Mouse (Mus musculus) heart, postnatal 25 days (tissue): ENCODE measurements around the gene Arrdc5. TPM values are rescaled to one million over a fixed set of nuclear protein-coding genes. Genes with fewer than 3 reads are reported as not detected.

Source experiments
- DNase-seq: peaks from one replicate; pipeline ENCODE4 v3.0.0; 2022; ENCODE audit warnings: low spot score
- intact Hi-C: fragments of 180-260 bp; cut with DNase I; formaldehyde crosslinking; loops from one replicate; pipeline ENCODE4 v1.15.1; 2025
- total RNA-seq, 2 experiments: library from RNA; stranded (reverse); gene quantifications; 2 replicates each; pipeline ENCODE4 v1.2.3; 2021

Arrdc5 gene
- not detected for total RNA-seq

DNA sequence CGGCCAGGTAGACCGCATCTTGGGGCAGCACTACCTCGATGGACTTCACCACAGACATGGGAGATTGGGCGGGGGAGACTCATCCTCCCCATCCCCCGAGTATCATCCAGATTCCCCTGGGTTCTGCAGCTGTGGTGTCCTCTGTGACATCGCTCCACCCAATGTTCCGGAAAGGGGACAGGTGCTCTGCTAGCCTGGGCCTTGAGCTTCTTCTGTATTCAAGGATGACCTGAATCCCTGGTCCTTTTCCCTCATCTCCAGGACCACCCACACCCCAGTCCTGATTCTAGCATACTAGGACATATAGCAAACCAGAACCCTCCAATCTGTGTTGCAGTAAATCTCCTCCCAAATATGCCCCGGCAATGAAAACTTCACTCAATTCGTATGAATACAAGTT, at the start of gene Arrdc5:
Arrdc5 (minus strand) TSS at position 101 of the 400 bp plus-strand sequence.
- intact Hi-C loops = no loop called here

DNA sequence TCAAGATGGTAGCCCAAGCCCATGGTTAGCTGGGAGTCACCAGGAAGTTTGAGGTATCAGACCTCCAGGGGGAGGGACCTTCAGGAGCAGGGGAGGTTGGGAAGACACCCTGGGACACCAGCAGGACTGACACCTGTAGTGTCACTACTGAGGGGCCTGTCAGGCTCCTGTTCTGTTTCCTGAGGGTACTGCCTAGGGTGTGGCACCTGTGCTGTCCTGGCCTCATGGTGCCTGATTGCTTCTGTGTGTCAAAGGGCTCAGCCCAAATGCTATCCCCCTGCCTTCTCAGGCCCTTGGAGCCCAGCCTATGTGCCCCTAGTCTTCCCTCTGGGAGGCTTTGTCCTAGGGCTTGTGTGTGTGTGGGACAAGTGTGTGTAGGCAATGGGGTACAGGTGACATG, 48.5 kb upstream of the Arrdc5 start:
- intact Hi-C loops = no loop called here
- no peak for DNase-seq

More for the DNA sequence above, at the start of gene Arrdc5:
- no peak for DNase-seq

DNA sequence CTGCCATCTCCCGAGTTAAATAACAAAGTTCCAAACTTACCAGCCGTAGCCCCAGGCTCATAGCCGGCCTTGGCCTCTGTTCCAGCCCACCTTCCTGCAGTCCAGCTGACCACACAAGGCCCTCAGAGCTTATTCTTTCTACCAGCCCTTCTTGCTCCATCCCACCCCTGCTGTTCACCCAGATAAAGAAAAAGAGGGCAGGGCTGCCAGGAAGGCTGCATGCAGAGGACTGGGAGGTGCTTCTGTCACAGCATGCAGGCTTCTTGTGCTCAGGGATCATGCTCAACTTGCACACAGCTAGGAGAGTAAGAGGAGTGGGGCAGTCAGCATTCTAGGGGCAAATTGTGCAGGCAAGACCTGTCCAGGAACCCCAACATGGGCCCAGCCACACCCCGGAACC, 48.0 kb upstream of the Arrdc5 start:
- no peak for DNase-seq
- intact Hi-C loops = no loop called here

DNA sequence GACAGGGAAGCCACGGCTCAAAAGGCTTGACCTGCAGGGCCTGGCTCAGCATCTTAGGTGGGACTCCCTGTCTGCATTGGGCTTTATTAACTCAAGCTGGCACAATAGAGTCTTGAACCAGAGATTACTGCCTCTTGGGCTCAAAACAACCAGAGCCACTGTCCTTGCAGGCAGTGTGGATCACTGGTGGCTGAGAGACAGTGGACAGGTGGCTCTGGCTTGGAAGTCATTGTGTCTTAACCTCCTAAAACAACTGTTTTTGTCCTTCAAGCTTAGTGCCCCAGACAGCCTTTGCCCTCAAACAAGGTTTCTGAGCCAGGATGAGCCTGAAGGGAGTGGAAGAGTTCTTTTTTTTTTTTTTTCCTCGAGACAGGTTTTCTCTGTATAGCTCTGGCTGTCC, 45.3 kb upstream of the Arrdc5 start:
- intact Hi-C loops = no loop called here
- no peak for DNase-seq

DNA sequence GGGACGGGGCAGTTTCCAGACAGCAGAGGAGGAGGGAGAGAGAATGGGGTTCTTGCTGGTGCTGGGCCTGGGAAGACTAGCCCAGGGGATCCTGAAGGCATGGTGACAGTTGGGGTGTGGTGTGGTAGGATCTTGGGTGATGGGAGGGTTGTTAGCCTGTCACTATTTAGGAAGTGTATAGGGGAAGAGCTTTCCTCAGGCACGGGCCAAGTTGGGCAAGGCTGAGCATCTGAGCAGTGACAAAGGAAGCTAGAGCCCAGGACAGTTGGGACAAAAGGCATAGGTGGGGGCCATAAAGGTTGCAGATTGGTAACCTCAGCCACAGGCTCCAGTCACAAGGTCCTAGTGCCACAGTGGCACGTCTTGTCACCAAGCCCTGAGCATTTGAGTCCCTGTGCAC, 43.4 kb upstream of the Arrdc5 start:
- intact Hi-C loops = no loop called here
- DNase-seq = no peak

DNA sequence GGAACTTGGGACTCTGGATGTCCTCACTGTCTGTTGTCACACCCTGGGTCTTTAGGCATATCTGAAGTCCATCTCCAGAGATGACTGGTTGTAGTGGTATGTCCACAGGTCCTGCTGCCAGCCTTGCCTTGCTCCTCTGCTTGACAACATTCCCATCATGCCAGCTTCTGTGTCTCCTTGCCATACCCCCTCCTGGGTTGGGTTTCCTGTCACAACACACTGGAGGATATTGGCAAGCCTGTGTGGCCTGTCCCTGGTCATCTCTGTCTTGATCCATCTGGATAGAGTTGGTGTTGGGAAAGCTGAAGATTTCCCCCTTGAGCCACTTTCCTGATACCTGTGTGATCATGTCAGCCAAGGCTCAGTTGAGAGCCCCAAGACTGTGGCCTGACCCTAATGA, 40.6 kb upstream of the Arrdc5 start:
- intact Hi-C loops = no loop called here
- no peak for DNase-seq

DNA sequence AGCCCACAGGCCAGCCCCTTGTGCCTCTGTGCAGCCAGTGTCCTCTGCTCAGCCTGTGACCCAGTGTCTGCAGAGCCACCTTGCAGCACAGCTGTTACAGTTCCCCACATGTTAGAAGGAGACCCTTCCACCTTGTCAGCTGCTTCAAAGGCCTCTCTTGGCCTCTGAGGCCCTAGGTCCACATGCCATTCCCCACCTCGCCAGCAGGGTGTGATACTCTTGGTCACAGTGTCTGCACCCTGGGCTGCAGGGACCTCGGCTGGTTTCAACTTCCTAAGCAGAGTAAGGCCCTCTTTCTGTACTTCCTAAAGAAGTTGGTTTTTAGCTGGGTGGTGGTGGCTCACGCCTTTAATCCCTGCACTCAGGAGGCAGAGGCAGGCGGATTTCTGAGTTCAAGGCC, 38.8 kb upstream of the Arrdc5 start:
- no peak for DNase-seq
- intact Hi-C loops = no loop called here

DNA sequence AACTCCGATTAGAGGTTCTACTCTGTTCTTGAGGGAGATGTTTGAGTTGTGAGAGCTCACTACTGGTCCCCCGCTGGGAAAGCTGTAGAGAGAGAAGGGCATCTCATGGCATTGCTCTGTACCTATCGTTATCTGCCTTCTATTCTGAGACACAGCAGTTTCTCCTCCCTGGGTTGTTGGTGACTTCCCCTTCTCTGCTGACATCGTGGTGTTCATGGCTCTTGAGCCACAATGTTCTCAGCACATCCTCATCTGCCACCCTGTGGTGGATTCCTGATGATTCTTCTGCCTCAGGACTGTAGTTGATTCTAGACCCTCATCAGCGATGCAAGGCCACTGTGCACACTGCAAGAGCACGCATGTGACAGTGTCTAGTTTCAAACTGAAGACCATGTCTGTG, 37.7 kb upstream of the Arrdc5 start:
- no peak for DNase-seq
- intact Hi-C loops = no loop called here

DNA sequence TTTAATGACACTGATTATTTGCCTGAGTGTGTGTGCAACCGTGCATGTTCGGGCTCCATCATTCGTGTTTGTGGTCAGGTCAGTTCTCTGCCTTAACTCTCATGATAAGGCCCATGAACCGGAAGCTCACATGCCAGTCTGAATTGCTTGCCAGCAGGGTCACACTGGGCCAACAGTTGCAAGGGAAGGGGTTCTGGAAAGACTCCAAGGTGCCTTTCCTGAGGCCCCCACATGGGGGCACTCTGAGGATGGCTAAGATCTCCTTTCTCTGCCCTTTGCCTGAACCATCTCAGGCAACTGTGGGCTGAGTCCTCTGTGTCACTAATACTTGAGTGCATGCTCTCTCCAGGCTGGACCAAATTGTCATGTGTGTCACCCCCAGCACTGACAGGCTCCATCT, 37.1 kb upstream of the Arrdc5 start:
- intact Hi-C loops = no loop called here
- peak; percentile 26 for DNase-seq

DNA sequence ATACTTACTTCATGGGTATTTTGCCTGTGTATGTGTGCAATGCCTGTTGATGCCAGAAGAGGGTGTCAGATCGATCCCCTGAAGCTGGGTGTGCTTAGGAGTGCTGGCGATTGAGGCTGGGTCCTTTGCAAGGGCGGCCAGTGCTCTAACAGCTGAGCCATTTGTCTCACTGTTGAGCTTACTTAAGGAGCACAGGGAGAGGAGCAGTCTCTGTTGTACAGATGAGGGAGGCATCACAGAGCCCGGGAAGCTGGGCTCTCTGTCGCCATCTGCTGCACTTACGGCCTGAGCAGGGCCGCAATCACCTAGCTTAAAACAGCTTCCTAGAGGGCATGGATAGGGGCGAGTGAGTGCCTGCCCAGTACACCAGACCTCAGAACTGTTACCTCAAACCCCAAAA, 32.9 kb upstream of the Arrdc5 start:
- DNase-seq = no peak
- intact Hi-C loops = no loop called here

DNA sequence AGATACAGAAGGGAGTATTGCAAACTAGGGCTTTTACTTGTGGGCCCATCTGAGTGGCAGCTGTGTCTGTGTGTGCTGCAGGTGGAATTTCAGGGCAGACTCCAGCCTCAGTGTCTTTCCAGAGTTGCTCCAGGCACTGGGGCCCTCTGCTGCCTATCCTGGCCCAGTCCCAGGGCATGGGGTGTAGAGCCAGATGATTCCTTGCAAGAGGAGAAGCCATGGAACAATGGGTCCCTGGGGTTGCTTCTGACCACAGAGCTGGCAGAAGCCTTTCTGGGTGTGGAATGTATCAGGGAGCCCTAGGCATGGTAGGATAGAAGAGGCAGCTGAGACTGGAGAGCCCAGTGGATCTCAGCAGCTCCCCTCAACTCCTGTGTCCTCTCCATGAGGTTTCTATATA, 31.2 kb upstream of the Arrdc5 start:
- intact Hi-C loops = no loop called here
- peak; percentile 24 for DNase-seq

DNA sequence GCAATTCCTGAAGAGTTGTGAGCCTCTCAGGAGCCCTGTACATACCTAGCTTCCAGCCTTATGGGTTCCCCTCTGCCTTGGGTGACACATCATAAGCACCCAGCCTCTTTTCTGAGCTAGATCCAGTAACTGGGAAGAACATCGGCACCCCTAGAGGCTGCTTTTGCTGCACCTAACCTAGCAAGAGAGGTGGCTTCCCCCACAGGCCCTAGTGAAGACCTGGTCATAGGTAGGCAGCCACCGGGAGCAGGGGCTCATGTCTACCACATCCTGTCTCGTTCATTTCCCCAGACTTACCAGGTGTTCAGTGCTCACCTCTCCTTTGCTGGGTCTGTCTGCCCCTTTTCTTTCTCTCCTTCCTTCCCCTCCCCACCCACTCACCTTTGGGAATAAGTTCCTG, 30.3 kb upstream of the Arrdc5 start:
- intact Hi-C loops = no loop called here
- DNase-seq = no peak

DNA sequence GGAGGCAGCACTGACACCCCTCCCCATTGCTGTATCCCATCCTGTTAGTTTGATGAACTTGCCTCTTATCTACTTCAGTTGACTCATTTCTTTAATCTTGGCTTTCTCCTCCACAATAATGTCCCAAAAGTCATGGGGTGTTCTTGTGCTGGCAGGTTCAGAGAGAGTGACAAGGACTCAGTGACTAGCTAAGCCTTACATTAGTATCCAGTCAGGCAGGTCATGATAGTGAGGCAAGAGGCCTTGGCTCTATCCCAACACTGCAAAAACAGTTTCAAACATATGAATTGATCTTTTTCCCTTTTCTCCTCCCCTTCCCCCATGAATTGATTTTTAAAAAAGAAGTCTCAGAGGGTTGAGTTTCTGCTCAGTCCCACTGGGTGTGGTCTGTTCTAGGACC, 29.2 kb upstream of the Arrdc5 start:
- intact Hi-C loops = no loop called here
- no peak for DNase-seq

DNA sequence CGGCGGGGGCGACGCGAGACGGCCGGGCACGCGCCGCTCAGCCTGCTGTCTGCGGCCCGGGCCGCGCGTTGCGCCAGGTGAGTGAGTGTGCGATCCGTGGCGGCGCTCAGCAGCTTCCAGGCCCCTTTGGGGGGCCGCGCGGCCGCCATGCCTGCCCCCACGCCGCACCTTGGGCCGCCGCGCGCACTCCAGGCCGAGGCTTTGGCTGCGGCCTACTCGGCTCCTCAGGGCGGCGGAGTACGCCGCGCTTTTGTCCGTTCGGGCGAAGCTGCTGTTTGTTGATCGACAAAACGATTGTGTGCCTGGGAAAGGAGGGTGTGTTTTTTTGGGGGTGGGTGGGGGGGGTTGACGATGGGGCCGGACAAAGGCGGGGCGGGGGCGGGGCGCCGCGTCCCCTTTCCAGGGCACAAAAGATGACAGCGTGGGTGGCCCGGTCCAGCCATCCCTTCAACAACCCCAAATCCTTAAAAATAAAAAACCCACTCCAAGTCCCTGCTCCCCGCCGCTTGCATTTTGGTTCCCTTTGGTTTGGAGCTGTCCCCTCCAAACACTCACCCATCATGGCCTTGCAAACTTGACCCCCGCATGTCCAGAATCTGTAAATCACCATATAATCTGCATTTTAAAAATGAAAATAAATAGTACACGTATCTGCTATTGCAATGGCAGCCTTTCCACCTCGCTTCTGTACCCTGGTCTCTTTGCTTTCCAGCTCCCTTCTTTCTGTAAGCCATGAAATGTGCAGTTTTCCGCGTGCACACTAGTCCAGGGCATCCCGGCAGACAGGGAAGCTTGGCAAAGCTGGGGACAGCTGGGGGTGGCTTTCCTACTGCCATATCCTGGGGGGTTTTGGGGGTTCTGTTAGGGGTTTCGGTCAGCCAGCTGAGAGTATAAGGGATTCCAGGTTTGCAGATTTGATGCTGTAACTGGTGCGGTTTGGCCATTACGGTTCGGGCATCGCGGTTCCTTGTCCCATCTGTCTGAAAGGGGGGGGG, 26.4 kb upstream of the Arrdc5 start:
- intact Hi-C loops = no loop called here
- DNase-seq = no peak

DNA sequence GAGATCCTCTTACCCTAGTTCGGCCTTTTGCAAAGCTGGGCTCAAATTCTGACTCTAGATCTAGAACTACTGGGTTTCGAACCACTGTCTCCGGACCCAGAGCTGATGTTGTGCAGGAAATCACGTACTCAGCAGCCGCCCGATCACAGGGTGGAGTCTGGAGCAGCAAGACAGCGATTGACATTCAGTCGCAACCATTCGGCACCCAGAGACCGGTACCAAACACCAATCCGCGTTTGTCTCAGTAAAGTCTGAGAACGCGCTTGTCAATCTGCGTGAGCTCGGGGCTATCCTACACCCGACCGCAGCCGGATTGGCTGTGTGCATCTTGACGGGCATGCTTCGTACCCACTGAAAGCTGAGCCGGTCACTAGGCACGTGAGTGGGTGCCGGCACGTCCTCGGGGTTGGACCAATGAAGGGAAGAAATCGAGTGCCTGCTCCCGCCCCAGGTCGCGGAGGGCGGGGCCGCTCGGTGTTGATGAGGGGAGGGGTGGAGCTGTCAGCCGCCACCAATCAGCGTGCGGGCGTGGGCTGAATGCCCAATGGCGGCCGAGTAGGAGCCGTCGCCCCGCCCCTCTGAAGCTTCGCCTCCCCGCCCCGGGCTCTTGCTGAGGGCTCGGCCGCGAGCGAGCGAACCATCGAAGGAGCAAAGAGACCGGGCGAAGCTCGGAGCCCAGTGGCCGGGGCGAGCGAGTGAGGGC, 25.5 kb upstream of the Arrdc5 start, which contains the start of gene Kdm4b:
Kdm4b (plus strand) TSS at position 613 of the 703 bp plus-strand sequence.
- intact Hi-C loops = no loop called here
- DNase-seq = peak; percentile 100

DNA sequence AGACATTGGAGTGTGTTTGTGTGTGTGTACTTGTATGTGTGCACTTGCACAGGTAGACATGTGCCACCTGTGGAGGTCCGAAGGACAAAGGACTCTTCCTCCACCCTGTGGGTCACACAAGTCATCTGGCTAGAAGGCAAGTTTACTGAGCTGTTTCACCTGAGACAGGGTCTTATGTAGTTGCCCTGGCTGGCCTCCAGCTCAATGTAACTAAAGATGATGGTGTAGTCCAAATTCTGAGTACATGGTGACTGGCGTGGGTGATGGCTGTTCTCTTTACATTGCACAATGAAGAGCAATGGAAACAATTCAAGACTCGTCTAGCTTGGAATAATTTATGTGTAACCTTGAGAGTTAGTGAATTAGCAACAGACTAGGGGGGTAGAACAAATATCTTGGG, 24.3 kb upstream of the Arrdc5 start:
- intact Hi-C loops = no loop called here
- no peak for DNase-seq

DNA sequence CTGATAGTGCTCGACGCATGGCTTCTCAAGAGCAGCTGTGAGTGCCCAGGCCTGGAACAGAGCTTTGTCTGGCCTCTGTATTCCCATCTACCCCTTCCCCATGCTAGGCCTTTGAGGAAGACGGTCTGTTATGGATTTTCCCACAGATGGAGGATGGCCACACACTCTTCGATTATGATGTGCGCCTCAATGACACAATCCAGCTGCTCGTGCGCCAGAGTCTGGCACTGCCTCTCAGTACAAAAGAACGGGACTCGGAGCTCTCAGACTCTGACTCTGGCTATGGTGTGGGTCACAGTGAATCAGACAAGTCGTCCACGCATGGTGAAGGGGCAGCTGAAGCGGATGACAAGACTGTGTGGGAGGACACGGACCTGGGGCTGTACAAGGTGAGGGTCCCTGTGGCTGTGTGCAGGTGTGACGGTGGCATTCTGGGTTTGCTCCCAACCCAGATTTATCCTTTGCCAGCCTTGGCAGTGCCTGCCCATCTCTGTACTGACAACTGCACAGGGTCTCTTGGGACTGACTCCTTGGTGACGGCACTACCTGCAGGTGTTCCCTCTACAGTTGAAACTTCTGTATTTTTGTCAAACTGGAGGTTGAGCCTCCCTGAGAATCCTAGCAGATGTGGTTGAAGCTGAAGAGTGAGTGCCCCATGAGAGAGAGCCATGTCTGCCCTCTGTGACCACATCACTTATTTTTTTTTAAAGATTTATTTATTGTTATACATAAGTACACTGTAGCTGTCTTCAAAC, 9.3 kb upstream of the Arrdc5 start:
- no peak for DNase-seq
- intact Hi-C loops = no loop called here

DNA sequence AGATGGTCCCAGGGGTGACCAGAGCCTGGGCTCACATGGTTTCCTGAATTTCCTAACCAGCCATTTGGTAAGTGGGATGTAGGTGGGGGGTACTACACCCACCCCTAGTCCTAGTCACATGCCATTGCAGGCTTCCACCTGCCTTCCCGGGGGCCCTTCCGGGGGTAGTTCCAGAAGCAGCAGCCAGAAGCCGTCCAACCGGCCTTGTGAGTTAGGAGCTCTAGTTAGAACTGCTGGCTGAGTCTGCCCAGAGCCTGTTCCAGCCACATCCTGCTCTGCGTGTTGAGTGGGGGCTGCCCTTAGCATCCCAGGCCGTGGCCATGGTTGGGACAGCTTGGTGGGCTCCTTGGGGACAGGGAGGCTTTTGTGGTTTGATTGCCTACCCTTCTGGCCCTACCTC, 8.0 kb upstream of the Arrdc5 start:
- no peak for DNase-seq
- intact Hi-C loops = no loop called here

DNA sequence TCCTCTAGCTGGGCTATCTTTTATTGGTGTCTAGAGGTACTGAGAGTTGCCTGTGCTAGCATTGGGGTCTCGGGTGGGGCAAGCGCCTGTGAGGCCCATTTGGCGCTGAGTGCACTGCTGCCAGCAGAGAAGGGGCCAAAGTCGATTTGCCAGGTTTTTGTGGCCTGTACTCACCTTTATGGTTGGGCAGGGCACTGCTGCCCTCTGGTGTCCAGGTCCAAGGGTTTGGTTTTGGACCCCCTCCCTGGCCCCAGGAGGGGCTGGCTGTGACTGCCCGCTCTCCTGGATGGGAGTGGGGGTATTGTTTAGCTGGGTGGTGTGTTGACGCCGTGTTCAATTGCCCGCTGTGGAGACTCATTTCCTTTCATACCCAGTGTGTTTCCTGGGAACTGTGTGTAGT, 5.7 kb upstream of the Arrdc5 start:
- intact Hi-C loops = no loop called here
- DNase-seq = no peak

DNA sequence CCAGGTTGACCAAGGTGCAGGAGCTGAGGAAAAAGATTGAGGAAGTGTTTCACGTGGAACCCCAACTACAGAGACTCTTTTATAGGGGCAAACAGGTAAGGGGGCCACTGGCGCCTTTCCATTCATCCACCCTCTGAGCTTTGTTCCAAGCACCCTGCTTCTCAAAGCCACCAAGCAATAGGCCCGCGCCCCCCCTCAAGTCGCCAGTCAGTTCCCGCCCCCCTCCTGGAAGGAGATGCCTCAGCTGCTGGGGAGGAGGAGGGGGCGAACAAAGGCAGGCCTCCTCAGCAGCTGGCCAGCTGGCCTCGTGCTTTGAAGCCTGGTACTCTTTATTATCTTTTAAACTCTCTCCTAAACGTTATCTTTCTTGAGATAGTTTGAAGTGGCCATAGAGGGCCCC, 5.1 kb upstream of the Arrdc5 start:
- intact Hi-C loops = no loop called here
- no peak for DNase-seq

DNA sequence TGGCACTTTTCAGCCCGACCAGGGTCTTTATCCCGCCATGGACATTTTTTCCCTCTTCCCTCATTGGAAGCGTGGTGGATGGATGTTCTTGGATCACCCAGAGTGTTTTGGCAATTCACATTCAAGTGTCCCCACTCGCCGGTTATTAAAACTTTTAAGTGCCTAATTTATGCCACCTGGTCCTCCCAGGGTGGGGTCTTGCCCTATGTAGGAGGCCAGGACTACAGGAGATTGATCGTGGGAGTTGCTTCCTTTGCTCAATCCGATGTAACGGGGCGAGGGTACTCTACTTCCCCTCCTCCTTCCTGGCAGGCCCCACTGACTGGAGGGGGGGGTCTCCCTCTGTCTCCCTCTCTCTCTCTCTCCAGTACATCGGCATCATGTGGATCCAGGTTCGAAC, 4.6 kb upstream of the Arrdc5 start:
- intact Hi-C loops = no loop called here
- no peak for DNase-seq
